Mouse (Mus musculus): ENCODE data around the gene Grb10. TPM values are rescaled to one million over a fixed set of nuclear protein-coding genes. Genes with fewer than 3 reads are reported as not detected.

The Grb10 gene
- polyA plus RNA-seq, 1 experiment from 2014 or later: 87.1 TPM

DNA sequence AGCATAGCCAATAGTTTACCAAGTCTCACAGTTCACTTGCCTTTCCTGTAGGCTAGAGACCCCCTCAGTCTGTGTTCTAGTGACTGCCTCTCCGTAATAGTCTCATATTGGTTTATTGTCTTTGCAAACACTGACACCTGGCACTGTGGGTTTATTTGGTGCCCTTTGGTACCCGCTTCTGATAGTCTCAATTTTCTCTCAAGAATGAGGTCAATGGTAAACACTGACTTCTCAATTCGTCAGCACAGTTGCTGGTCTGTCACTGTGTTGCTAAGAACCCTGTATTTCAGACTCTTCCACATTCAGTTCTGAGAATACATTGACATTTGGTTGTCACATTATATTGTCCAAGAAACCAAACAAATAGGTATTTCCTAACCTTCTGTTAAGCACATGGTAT lies 150.4 kb downstream of the Grb10 start:
- H3K27ac ChIP-seq (replicated peaks): no peak overlapping the region
- no peaks in the 10 kb centered on the region for H3K36me3 ChIP-seq
- H3K9ac ChIP-seq: no peak overlapping the region
- H3K4me3 ChIP-seq: no peak overlapping the region
- no peak for ATAC-seq (ENCODE audit: low FRiP score, low read depth)
- peaks cover 10% of the 10 kb centered on the region; the same call in 1 of the 2 replicates for H3K4me1 ChIP-seq (replicated peaks)
- 83% methylated on average over 3 of the region's 3 CpGs for WGBS
- H3K27me3 ChIP-seq: no peaks in the 10 kb centered on the region
- H3K4me2 ChIP-seq: no peak overlapping the region
- H3K9me3 ChIP-seq: no peaks in the 10 kb centered on the region

DNA sequence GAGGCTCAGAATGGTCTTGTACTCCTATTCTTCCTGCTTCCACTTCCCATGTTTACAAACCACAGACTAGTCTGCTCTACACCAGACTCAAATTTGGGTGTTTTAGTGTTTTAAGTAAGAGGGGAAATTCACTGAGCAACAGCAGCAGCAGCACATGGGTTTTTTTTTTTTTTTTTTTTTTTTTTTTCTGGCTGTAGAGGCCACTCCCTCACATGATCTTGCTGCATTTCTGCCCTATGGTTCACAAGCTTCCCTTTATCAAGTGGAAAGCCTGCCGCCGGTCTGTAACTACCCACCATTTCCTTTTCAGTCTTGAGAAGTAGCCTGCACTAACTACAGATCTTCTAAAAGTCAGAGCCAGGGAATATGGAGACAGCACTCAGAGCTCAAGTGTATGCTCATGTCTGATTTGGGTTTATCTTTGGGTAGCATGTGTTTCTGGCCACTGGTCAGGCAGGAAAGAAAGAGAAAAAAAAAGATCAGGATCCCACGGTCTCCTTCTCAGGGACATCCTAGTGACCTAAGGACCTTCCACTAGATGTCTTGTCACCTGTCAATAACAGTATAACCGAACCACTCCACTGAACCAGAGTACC lies 152.0 kb downstream of the Grb10 start:
- no peaks in the 10 kb centered on the region for H3K36me3 ChIP-seq
- WGBS: 49% methylated on average over 4 of the region's 4 CpGs
- no peak for ATAC-seq (ENCODE audit: low FRiP score, low read depth)

DNA sequence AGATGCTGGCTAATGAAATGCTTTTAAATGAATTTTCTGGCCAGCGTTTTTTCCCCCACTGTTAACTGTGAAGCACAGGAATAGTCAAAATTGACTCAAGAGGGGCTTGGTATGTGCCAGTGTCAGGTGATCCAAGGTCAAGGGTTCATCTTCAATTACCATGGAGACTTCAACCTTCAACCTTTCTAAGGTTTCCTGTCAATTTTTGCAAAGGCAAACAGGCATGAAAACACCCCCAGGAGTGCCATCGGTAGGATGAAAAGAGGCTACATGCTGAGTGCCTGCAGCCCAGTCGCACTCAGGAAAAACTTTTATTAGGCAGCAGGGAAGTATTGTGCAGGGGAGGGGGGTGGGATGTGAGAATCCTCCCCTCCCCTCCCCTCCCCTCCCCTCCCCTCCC lies 152.6 kb downstream of the Grb10 start:
- H3K4me1 ChIP-seq (replicated peaks): peaks cover 10% of the 10 kb centered on the region; the same call in 1 of the 2 replicates
- H3K4me2 ChIP-seq: no peak overlapping the region
- H3K36me3 ChIP-seq: no peaks in the 10 kb centered on the region
- no peaks in the 10 kb centered on the region for H3K27me3 ChIP-seq
- no peak overlapping the region for H3K27ac ChIP-seq (replicated peaks)
- H3K9ac ChIP-seq: no peak overlapping the region
- WGBS: 14% methylated on average over 3 of the region's 3 CpGs
- no peak for ATAC-seq (ENCODE audit: low FRiP score, low read depth)
- H3K9me3 ChIP-seq: no peaks in the 10 kb centered on the region
- no peak overlapping the region for H3K4me3 ChIP-seq

More for the DNA sequence above, 152.0 kb downstream of the Grb10 start:
- Histone ChIP-seq H3K9ac (no peak overlapping the region), H3K9me3 (no peaks in the 10 kb centered on the region), H3K4me1 (replicated peaks) (peaks cover 10% of the 10 kb centered on the region; the same call in 1 of the 2 replicates), H3K4me2 (no peak overlapping the region), H3K27me3 (no peaks in the 10 kb centered on the region), H3K27ac (replicated peaks) (no peak overlapping the region), H3K4me3 (no peak overlapping the region)

DNA sequence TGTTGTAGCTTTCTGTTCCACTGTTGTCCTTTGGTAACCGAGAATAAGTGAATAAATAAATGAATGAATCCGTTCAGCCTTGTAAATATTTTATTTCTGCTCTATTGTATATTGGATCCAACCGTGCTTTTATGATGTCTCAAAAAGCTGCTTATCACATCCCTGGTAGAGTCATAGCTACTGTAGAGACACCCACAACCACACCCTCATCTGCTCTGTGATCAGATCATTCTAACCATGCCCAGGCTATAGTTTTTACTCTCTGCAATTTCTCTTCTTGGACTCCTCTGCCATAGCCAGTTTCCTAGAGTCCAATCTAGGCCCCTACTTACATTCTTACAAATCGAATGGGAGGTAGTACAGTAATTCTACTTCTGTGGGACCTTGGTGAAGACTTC lies 153.2 kb downstream of the Grb10 start:
- no peaks in the 10 kb centered on the region for H3K27me3 ChIP-seq
- no peak overlapping the region for H3K4me2 ChIP-seq
- ATAC-seq (ENCODE audit: low FRiP score, low read depth): no peak
- no peak overlapping the region for H3K4me3 ChIP-seq
- H3K9ac ChIP-seq: no peak overlapping the region
- H3K4me1 ChIP-seq (replicated peaks): peaks cover 8% of the 10 kb centered on the region; the same call in 1 of the 2 replicates
- no peaks in the 10 kb centered on the region for H3K9me3 ChIP-seq
- 62% methylated on average over 4 of the region's 4 CpGs for WGBS
- H3K36me3 ChIP-seq: no peaks in the 10 kb centered on the region
- H3K27ac ChIP-seq (replicated peaks): no peak overlapping the region

DNA sequence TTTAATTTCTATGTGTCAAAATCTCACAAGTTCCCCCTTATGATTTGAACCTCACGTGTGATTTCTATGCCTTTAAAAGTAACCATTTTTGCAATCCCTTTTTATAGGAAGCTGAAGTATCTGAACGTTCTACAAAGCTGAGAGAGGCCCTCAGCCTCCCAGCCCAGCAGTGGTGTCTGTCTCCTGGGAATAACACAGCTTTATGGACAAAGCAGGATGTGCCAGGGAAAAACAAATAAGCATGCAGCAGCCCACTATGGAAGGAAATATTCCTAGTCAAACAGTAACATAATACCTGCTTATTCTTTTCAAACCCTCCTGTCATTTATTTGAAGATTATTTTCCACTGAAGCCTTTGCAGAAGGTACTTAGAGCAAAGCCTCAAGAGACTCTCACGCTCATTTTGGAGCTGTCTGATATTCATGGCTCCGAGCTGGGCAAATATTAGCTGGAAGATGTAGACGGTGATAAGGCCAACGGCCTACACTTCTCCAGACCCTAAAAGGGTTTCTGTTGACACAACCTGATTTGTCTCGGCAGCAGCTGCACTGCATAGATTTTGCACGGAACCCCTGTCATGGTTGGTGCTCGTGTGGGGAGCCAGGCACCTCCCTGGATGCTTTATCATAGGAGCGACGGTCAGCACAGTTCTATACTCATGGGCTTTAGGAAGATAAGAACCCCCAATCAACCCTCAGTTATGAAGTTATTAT lies 153.8 kb downstream of the Grb10 start:
- 27% methylated on average over 11 of the region's 11 CpGs for WGBS
- Histone ChIP-seq H3K27ac (replicated peaks) (peak overlapping the region; percentile 32; the same call in 1 of the 2 replicates), H3K9me3 (no peaks in the 10 kb centered on the region), H3K4me1 (replicated peaks) (peaks cover 5% of the 10 kb centered on the region; the same call in 1 of the 2 replicates), H3K36me3 (no peaks in the 10 kb centered on the region), H3K4me3 (no peak overlapping the region), H3K27me3 (no peaks in the 10 kb centered on the region), H3K9ac (no peak overlapping the region), H3K4me2 (no peak overlapping the region)
- 0 out of 2 replicates have a peak, but pooled peaks have one; percentile 15 for ATAC-seq (ENCODE audit: low FRiP score, low read depth)

DNA sequence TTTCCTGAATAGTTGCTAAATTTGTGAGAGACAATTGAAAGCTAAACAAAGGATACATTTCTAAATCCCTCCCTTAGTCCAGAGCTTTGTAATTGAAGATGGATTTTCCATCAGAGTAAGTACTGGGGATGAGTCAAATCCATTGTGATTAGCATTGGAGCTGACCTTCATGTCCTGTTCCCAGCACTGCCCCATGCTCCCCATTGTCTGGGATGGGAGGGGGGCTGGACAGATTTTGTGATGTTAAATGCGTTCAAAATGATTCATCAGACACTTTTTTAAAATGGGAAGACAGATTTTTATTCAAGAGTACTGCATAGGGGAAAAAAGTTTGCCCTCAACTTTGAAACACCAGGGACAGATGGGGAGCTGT lies 156.7 kb downstream of the Grb10 start:
- Histone ChIP-seq H3K9ac (no peak overlapping the region), H3K4me1 (replicated peaks) (peaks cover 12% of the 10 kb centered on the region; the same call in 1 of the 2 replicates), H3K27ac (replicated peaks) (no peak overlapping the region), H3K4me3 (no peak overlapping the region), H3K36me3 (no peaks in the 10 kb centered on the region), H3K9me3 (no peaks in the 10 kb centered on the region), H3K4me2 (no peak overlapping the region), H3K27me3 (no peaks in the 10 kb centered on the region)
- 10% methylated on average over 1 of the region's 1 CpGs for WGBS
- no peak for ATAC-seq (ENCODE audit: low FRiP score, low read depth)

DNA sequence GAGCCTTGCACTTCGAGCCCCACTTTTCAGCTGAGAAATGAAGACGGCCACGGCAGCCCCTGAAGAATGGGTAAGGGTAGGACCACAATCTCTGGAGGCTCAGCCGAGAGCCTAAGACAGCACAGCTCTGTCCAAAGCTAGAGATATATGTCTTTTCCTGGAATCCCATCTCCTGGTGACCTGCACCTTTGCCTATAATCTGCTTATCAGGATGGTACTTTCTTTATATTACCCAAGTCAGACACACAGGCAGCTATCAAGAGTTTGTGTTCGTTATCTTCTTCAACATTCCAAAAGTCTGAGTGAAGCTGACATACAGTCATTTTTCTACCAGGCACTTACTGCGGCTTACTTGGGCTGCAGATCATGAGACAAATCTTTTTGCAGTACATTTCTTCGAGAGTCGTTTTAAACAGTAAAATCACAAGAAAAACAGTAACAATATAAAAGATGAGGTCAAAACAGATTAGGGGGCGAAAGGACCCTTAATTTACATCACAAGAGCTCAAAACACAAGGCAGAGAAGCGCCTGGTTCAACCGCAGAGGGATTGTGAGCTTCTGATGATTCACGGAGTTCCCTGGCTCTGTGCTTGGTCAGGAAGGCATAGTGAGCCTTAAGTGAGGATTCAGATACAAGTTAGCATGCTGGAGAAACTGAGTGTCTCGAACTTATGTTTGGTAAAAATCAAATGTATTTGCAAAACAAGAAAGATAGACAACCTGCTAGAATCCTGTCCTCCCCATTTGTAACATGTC lies 157.3 kb downstream of the Grb10 start:
- Histone ChIP-seq H3K27me3 (no peaks in the 10 kb centered on the region), H3K9me3 (no peaks in the 10 kb centered on the region), H3K9ac (no peak overlapping the region), H3K4me2 (no peak overlapping the region), H3K4me3 (no peak overlapping the region), H3K27ac (replicated peaks) (no peak overlapping the region), H3K36me3 (no peaks in the 10 kb centered on the region), H3K4me1 (replicated peaks) (peaks cover 12% of the 10 kb centered on the region; the same call in 1 of the 2 replicates)
- 31% methylated on average over 13 of the region's 13 CpGs for WGBS
- ATAC-seq (ENCODE audit: low FRiP score, low read depth): no peak

Other genes starting within 250 kb of the Grb10 start
- 12.0 and 14.5 TPM in 2 replicates for gene Fignl1, start 229.7 kb downstream of the Grb10 start, polyA plus RNA-seq (2015; fragmentation: Nextera tagmentation; extraction: Ambion mirVana)
- gene Ddc, start 140.5 kb downstream of the Grb10 start, polyA plus RNA-seq (2015; fragmentation: Nextera tagmentation; extraction: Ambion mirVana): 8.8 and 9.3 TPM in 2 replicates

Data from hindbrain, embryonic 15.5 days (tissue).